Mouse (Mus musculus): Measurements from ENCODE around the gene Mob3a.

Gene Mob3a

DNA sequence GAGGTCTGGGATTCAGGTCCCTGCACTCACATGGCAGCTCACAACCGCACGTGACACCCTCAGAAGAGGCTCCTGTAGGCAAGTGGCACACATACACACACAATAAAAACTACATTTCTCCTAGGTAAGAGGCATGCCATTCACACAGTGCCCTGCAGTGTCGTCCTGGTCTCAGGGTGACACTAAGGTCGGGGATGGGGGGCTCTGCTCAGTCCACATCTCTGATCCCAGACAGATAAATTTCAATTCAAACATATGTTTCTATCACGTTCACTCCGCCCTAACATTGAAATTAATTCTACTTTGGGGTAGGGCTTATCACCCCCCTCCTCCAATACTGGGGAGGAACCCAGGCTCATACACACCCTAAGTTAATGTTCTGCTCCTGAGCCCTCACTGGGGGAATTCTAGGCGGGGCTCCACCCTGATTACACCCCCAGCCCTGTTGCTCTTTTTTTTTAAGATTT is 1.7 kb downstream of the Mob3a start:
- DNase-seq (ENCODE audit: low read depth, low spot score): no peak

GRCm38 (mm10) chr10:80698605-80699004 is 3.2 kb downstream of the Mob3a start:
- no peak for DNase-seq (ENCODE audit: low read depth, low spot score)

DNA sequence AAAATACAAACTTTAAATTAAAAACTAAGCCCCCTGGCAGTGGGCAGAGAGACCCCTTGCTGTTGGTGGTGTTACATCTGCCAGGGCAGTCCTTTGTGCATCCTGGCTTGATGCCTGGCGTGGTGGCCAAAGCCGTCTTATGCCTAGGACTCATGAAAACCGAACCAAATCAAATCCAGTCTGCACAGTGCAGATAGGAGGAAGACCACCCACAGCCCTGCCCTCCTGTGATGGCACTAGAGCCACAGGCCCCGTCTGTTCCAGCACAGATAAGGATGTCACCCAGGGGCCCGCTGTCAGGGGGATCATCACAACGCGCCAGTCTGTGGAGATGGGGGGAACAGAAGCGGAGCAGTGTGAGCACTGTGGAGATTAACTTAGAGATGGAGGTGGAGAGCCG is 4.0 kb downstream of the Mob3a start:
- no peak for DNase-seq (ENCODE audit: low read depth, low spot score)

DNA sequence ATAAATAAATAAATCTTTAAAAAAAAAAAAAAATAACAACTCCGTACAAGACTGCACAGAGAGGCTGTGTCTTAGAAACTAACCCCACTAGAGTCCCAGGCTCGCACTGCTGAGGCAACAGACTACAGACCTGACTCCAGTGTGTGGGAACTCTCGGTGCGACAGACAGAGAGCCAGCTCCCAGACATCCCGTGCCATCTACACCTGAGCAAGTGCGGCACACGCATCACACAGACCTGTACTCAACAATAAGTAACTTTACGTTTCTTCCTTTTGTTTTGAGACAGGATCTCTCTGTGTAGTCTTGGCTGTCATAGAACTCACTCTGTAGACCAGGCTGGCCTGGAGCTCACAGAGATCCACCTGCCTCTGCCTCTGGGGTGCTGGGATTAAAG is 4.4 kb downstream of the Mob3a start:
- DNase-seq (ENCODE audit: low read depth, low spot score): no peak

- DNase-seq (ENCODE audit: low read depth, low spot score): no peak
Measured at GRCm38 (mm10) chr10:80696502-80697392, 5.0 kb downstream of the Mob3a start.

- no peak for DNase-seq (ENCODE audit: low read depth, low spot score)
Measured at GRCm38 (mm10) chr10:80695801-80696501, 5.8 kb downstream of the Mob3a start.

DNA sequence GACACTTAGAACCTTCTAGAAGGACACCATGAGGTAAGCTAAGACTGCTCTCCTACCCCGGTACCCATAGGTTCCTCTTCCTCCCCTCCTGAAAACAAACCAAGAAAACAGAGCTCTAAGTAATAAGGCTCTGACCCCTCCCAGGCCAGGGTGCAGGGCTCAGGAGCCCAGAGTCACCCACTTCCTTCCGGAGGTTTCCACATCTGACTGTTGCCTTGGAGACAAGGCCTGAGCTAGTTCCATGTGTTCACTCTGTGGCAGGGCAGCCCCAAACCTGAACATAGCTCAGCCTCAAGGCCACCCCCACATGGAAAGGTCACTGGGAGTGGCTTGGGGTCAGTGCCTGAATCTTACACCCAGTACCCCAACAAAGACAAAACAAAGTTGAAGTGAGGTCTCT is 6.6 kb downstream of the Mob3a start:
- DNase-seq (ENCODE audit: low read depth, low spot score): no peak

DNA sequence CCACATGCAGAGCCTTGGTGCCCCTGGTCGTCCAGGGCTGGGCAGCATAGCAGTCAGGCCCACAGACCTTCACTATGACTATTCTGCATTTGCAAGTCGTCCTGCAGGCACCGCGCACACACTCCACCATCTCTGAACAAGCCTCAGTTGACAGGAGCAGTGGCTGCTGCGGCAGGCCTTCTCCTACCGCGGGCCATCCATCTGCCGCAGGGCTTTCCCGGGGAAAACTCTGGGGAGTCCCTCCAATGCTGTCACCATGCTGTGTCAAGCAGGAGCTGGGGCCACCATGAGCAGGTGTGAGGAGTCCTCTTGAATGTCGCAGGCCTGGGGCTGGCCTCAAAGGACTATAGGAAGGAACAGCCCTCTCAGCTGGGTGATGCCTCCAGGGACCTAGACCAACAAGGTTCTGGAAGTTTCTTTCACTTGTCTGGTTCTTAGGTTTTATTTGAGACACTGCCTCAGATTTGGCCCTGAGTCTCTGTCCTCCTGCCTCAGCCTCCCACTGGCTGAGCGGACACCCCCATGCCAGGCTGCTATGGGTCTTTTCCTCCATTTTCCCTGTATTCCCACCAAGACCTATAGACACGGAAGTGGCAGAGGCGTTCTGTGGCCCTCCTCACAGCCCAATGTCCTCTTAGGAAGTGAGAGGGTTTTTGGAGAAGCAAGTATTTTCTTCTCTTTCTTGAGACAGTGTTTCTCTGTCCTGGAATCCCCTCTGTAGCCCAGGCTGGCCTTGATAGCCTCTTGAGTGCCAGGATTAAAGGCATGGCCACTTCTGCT is 7.4 kb downstream of the Mob3a start:
- no peak for DNase-seq (ENCODE audit: low read depth, low spot score)

DNA sequence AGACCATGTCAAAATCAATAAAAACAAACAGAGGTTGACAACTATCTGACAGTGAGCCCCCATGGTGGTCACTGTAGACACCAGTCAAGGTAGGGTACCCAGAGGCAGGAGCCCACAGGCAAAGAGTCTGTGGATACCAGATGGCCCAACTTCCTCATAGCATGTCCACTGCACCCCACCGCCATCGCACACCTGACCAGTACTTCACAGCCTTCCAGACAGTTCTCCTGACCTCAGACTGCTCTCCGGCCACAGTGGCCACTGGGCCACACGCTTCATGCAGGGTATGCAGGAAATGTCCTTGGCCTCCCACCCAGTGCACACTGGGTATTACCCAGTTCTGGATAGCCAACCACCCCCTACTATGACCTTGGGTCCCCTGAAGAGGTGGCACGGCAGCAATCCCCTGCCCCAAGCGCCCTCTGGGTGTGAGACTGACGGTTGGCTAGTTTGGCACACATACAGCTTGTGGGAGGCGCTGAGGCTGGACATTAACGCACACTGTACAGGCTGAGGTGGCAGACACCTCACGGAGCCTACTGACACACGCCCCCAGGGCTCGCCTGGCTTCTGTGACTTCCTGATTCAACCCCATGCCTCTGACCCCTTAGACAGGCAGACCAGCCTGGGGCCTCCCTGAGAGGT is 8.3 kb downstream of the Mob3a start:
- DNase-seq (ENCODE audit: low read depth, low spot score): no peak

DNA sequence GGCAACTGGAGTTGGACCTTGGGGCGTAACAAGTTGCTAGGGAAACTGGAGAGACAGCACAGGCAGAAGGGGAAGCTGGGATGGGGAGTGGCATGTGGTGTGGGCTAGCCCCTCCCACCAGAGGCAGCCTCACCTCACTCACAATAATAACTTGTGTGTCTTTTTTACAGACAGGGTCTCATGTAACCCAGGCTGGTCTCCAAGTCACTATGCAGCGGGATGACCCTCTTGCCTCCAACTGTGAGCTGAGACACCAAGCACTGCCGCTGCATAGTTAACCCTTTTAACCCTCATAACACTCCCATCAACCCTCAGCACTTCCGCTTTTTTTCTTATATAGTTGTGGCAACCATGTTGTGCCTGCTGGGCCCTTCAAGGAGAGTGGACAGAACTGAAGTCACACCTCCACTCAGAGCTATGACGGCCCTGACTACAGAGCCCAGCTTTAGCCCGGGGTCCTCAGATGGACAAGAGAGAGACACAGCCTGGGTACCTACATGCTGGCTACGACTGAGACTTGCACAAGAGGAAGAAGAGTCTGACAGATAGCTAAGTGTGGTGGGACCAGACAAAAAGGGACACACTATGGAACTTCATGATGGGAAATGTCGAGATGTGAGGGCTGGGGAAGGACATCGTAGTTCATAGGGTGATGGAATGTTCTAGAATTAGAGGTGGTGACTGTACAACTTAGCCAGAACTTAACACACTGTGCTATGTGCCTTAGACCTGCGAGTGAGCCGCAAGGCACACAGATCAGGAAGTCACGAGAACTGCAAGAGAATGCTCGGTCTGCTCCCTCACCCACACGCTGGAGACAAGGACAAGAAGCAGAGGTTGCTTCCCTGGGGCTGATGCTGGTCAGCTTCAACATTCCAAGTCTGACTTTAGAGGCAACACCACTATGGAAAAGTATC is 9.3 kb downstream of the Mob3a start:
- DNase-seq (ENCODE audit: low read depth, low spot score): no peak

GRCm38 (mm10) chr10:80687850-80688249 is 13.9 kb downstream of the Mob3a start:
- peak; percentile 64 for DNase-seq (ENCODE audit: low read depth, low spot score)

DNA sequence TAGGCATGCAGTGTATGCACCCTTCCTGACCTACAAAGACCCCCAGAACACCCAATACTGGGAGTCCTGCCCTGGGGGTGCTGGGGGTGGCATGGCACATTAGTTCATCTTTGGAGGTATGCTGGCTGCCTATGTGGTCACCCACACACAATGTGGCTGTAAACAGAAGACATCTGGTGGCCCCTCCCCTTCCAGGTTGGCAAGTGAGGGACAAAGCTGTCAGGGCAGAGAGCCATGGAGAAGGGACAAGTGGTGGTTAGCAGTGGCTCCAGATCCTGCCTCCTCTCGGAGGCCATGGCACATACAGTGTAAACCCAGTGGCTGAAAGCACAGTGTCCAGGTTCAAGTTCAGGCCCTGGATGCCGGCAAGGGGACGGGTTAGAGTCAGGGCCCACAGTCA is 15.2 kb downstream of the Mob3a start:
- no peak for DNase-seq (ENCODE audit: low read depth, low spot score)

DNA sequence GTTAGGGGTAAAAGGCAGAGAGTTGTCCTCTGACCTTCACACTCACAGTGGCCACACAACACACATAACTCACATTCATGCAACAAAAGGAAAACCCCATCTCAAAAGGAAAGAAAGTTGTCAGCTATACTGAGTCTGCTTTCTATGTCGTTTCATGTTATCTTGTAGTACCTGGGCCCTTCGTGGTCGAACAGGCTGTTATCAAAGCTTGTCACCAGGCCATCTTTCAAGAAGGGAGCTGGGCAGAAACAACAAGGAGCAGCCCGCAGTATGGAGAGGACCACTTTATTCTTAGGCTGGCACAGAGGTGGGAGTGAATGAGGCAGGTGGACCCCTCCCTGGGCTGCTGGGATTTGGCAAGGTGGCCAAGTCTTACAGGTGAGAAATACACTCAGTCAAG is 16.8 kb downstream of the Mob3a start:
- DNase-seq (ENCODE audit: low read depth, low spot score): no peak

DNA sequence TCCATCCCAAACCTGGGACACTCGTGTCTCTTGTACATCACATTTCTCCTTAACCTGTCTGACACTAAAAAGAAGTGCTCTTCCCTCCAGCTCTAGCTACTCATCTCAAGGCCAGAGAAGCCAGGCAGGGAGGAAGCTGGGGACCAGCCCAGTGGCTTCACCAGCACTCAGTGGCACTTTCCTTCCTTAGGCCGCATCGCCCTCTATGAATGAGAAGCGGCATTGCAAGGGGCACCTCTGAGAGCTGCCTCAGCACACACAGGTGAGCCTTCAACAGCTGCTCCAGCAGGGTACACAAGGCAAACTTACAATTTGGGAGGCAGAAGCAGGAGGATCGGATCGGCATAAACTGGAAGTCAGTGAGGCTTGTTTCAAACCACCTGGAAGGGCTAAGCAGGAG is 17.6 kb downstream of the Mob3a start:
- peak; percentile 40 for DNase-seq (ENCODE audit: low read depth, low spot score)

GRCm38 (mm10) chr10:80683647-80684046 is 18.1 kb downstream of the Mob3a start:
- no peak for DNase-seq (ENCODE audit: low read depth, low spot score)

GRCm38 (mm10) chr10:80682003-80682402 is 19.8 kb downstream of the Mob3a start:
- DNase-seq (ENCODE audit: low read depth, low spot score): no peak

- no peak for DNase-seq (ENCODE audit: low read depth, low spot score)
Measured at GRCm38 (mm10) chr10:80680260-80680696, 21.5 kb downstream of the Mob3a start.

DNA sequence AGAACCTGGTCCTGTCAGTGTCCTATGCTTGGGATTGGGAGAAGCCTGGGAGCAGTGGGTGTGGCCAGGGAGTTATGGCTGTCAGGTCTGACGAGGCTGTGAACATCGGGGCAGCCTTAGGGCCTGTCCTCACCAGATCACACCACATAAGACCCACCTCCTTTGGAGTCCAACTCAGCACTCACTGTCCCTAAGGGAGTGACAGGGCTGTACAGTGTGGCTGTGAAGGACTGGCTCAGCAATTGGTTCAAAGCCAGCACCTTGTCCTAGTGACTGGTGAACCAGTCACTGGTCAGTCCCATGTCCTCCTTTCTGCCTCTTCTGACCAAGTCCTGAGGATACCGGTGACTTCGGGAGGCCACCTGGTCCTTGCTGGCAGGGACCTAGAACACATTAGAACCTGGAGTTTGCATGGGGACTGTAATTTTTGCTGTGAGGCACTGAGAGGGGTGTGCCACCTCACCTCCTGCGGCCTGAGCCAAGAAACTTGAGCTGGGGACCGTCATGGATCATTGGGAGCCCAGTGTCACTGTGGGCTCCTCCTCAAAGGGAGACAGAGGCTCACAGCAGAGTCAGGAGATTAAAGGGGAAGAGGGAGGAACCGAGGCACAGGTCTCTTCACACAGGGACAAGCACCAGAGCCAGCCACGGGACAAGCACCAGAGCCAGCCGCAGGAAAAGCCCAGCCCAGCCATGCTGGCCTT is 22.1 kb downstream of the Mob3a start:
- no peak for DNase-seq (ENCODE audit: low read depth, low spot score)

DNA sequence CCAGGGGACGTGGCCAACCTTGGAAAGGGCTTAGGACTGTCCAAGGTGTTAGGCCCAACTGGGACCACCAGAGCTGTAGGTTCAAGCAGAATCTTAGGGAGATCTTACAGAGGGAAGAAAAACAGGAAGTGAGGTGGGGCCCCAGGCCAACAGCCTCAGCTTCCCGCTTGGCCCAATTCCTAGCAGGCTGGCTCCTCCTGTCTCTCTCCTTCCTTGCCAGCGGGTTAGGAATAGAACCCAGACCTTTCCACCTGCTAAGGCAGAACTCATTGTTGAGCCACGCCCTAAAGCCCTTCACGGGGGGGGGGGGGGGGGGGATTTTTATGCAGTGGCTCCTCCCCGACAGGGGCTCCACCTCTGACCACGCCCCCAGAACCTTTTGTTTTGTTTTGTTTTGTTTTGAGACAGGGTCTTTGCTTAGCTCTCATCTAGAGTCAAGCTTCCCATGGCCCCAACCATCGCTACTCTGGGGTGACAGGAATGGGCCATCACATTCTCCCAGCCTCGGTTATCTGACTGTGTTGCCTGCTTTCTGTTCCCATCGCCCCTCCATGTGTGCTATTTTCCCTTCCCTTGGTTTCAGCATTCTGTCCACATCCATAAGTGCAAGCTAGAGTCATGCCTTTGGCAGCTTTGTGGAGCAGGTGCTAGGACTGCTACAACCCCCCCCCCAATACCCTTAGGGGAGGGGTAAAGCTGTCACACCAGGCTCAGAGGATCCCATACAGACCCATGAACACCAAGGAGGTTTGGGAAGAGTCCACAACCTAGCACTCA is 23.0 kb downstream of the Mob3a start:
- DNase-seq (ENCODE audit: low read depth, low spot score): no peak

All from forelimb bud, embryonic 11.5 days (tissue).